Mouse (Mus musculus): ENCODE data around the gene Ltbp1. TPM values are rescaled to one million over a fixed set of nuclear protein-coding genes. Genes with fewer than 3 reads are reported as not detected.

Ltbp1 gene
- polyA plus RNA-seq, 1 experiment: 20.3 TPM

DNA sequence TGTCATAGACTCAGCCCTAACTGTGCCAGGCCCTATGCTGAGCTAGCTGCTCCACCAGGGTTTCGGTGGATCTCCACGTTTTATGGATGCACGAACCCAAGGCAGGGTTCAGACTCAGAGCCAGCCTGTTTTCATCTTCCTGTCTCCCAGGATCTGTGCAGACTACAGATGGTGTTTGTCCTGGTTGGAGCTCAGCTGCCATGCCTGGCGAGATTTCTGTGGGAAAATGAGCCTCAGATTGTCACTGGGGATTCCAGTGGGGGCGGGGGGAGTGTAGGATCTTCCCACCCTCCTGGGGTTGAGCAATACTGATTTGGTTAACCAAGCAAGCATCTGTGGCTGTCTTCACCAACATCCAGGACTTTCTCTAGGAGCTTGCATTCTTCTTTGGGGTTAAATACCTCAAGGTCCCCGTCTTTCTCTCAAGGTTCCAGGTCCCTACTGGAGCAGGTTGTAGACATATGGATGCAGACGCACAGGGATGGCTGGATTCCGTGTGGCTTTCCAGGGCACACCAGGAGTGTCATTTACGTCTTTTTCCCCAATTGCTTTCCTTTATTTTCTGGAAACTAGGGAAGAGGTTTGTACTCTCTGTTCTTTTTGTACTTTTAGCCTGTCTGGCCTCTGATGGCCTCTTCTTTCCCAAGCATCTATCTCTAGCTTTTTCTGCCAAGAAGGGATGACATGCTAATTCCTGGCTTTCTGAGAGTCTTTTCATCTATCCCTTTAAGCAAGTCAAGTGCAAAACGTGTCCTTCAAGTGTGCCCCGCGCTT, 22.2 kb downstream of the Ltbp1 start:
- TF ChIP-seq POLR2A (IDR thresholded peaks at IDR 0.05; ENCODE audit: borderline replicate concordance, control insufficient read depth, low read depth, low read length) (no peak), CTCF (IDR thresholded peaks at IDR 0.05; ENCODE audit: control insufficient read depth, insufficient read depth, low read length) (no peak)
- 83% methylated on average over 12 of the region's 12 CpGs for WGBS
- no peaks in the 10 kb centered on the region for H3K4me1 ChIP-seq (ENCODE audit: control insufficient read depth, insufficient read depth, low read length)
- no peak overlapping the region for H3K4me3 ChIP-seq (replicated peaks; ENCODE audit: control insufficient read depth, low read depth, low read length)
- H3K27ac ChIP-seq (ENCODE audit: control insufficient read depth, insufficient read depth, low read depth, low read length, poor library complexity): no peak overlapping the region

DNA sequence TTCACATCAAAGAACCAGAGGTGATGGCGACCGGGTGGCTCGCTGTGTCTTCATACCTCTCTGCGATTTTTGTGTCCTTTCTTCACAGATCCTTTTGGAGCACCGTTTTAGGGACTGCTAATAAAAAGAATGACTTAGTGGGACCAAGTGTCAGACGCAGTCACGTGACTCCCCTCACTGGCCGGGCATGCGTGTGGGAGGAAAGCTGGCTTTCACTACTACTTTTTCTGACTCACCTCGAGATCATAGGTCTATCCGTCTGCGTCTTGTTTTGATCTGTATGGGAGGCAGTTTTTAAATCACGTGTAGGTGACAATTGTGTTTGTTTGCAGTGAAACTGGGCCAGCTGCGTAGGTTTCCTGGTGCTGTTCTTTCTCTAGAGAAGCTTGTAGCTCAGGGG, 28.0 kb downstream of the Ltbp1 start:
- WGBS: 80% methylated on average over 14 of the region's 14 CpGs

DNA sequence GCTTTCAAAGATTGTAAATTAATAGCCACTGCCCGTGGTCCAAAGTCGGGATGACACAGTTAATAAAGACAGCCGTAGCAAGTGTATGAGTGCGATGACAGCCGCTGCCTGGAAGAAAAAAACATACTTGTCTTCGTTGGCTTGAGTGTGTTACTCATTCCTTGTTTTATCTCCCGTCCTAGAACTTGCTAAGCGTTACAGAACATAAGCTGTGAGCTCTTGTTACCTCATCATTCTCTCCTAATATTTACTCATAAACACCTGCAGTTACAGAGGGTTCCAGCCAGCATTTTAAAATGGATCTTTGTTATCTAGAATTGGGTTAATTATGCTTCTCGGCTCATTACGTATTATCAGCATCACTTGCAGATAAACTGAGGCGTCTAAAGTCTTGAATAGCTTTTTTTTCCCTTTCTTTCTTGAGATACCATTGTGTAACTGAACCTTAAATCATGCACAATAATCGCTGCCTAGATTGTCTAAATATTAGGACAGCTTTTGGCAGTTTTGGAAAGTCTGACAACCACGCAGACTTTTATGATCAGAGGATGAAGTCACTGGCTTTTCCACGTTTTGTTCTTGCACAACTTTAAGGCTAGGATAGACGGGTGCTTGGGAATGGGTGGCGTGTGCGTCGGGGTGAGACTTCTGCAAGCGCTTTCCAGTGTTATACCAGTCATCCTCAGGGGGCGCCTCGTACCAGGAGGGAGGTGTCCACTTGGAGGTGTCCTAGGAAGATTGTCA, 28.7 kb downstream of the Ltbp1 start:
- WGBS: 84% methylated on average over 21 of the region's 21 CpGs
- H3K4me3 ChIP-seq (replicated peaks; ENCODE audit: control insufficient read depth, low read depth, low read length): no peak overlapping the region
- H3K27ac ChIP-seq (ENCODE audit: control insufficient read depth, insufficient read depth, low read depth, low read length, poor library complexity): no peak overlapping the region
- TF ChIP-seq POLR2A (IDR thresholded peaks at IDR 0.05; ENCODE audit: borderline replicate concordance, control insufficient read depth, low read depth, low read length): no peak
- TF ChIP-seq CTCF (IDR thresholded peaks at IDR 0.05; ENCODE audit: control insufficient read depth, insufficient read depth, low read length): no peak
- no peaks in the 10 kb centered on the region for H3K4me1 ChIP-seq (ENCODE audit: control insufficient read depth, insufficient read depth, low read length)

More for the DNA sequence above, 28.0 kb downstream of the Ltbp1 start:
- H3K4me3 ChIP-seq (replicated peaks; ENCODE audit: control insufficient read depth, low read depth, low read length): no peak overlapping the region
- H3K4me1 ChIP-seq (ENCODE audit: control insufficient read depth, insufficient read depth, low read length): no peaks in the 10 kb centered on the region
- TF ChIP-seq CTCF (IDR thresholded peaks at IDR 0.05; ENCODE audit: control insufficient read depth, insufficient read depth, low read length) (no peak), POLR2A (IDR thresholded peaks at IDR 0.05; ENCODE audit: borderline replicate concordance, control insufficient read depth, low read depth, low read length) (no peak)
- H3K27ac ChIP-seq (ENCODE audit: control insufficient read depth, insufficient read depth, low read depth, low read length, poor library complexity): no peak overlapping the region

DNA sequence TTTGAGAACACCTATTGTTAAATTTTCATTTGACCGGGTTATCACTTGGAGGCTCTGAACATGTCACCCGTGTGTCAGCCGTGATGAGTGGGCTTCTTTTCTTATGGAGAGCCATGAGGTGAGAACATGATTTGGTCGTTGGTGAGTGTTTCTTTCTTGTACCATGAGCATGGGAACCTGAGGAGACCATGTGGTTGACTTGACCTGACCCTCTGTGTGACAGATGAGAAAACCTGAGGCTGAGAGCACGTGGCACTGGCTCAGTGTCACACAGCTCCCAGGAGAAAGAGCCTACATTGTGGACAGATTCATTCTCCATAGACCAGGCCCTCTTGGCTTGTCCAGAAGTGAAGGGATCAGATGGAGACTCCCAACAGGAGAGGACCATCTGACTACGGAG, 31.5 kb downstream of the Ltbp1 start:
- Histone ChIP-seq H3K4me1 (ENCODE audit: control insufficient read depth, insufficient read depth, low read length) (no peaks in the 10 kb centered on the region), H3K4me3 (replicated peaks; ENCODE audit: control insufficient read depth, low read depth, low read length) (no peak overlapping the region), H3K27ac (ENCODE audit: control insufficient read depth, insufficient read depth, low read depth, low read length, poor library complexity) (no peak overlapping the region)
- TF ChIP-seq CTCF (IDR thresholded peaks at IDR 0.05; ENCODE audit: control insufficient read depth, insufficient read depth, low read length): no peak
- no peak for TF ChIP-seq POLR2A (IDR thresholded peaks at IDR 0.05; ENCODE audit: borderline replicate concordance, control insufficient read depth, low read depth, low read length)
- WGBS: 61% methylated on average over 6 of the region's 6 CpGs

DNA sequence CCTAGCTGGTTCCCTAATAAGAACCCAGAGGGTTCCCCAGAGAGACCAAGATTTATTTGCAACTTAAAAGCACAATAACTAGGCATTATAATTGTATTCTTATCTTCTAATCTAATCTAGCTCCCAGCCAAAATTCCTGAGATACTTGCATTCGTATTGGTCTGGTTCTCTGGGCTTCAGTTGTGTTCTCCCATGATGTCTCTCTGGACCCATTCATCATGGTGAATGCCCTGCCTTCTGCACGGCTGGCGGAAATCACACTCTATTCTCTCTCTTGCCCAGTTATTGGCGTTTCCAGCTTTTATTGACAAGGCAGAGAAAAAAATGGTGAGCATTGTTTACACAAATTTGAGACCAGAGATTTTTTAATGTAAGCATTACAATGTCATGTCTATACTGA, 33.6 kb downstream of the Ltbp1 start:
- Histone ChIP-seq H3K4me3 (replicated peaks; ENCODE audit: control insufficient read depth, low read depth, low read length) (no peak overlapping the region), H3K4me1 (ENCODE audit: control insufficient read depth, insufficient read depth, low read length) (no peaks in the 10 kb centered on the region), H3K27ac (ENCODE audit: control insufficient read depth, insufficient read depth, low read depth, low read length, poor library complexity) (no peak overlapping the region)
- 83% methylated on average over 4 of the region's 4 CpGs for WGBS
- no peak for TF ChIP-seq POLR2A (IDR thresholded peaks at IDR 0.05; ENCODE audit: borderline replicate concordance, control insufficient read depth, low read depth, low read length)
- TF ChIP-seq CTCF (IDR thresholded peaks at IDR 0.05; ENCODE audit: control insufficient read depth, insufficient read depth, low read length): no peak

DNA sequence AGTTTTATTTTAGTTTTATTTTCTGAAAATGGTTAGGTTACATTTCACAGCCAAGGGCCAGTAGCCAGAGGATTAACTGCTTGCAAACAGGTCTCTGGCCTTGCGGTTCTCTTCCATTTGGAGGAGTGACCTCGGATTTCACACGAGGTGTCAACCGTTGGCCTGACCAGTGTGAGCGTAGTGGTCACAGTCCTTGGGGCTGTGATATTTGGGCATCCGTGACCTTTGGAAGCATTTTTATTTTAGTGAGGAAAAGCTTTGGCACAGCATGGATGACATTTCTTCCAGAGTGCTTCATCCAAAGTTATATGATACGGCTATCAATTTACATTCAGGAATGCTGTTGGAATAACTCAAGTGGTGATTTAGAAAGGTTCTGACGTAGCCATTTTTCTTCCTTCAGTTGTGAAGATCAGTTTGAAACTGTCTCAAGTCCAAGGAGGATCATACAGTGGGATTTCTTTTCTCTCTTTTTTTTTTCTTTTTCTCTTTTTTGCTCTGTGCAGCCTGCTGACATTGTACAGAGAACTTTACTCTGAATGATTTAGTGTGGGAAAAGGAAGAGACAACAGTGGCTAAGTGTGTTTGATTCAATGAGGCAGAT, 44.1 kb downstream of the Ltbp1 start:
- Histone ChIP-seq H3K4me1 (ENCODE audit: control insufficient read depth, insufficient read depth, low read length) (no peaks in the 10 kb centered on the region), H3K27ac (ENCODE audit: control insufficient read depth, insufficient read depth, low read depth, low read length, poor library complexity) (no peak overlapping the region), H3K4me3 (replicated peaks; ENCODE audit: control insufficient read depth, low read depth, low read length) (no peak overlapping the region)
- TF ChIP-seq CTCF (IDR thresholded peaks at IDR 0.05; ENCODE audit: control insufficient read depth, insufficient read depth, low read length) (no peak), POLR2A (IDR thresholded peaks at IDR 0.05; ENCODE audit: borderline replicate concordance, control insufficient read depth, low read depth, low read length) (no peak)
- WGBS: 89% methylated on average over 8 of the region's 8 CpGs

DNA sequence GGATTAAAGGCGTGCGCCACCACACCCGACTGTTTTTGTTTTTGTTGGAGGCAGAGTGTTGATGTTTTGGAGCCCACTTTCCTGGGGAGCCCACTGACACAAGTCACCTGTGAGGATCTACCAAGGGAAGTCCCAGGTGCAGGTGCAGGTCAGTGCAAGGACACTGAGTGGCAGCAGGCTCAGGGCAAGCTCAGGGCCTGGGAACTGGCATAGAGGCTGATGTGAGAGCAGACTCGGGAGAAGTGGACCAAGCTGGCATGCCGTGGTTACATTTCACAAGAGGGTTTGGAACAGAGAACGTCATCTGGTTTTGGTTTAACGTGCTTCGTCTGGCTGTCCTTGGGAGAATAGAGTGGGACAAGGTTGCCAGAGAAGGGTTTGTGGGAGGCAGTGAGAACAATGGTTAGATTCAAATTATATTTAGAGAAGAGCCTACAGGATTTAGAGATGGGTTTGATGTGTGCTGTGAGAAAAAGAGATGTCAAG, 46.1 kb downstream of the Ltbp1 start:
- TF ChIP-seq CTCF (IDR thresholded peaks at IDR 0.05; ENCODE audit: control insufficient read depth, insufficient read depth, low read length): no peak
- no peak for TF ChIP-seq POLR2A (IDR thresholded peaks at IDR 0.05; ENCODE audit: borderline replicate concordance, control insufficient read depth, low read depth, low read length)
- WGBS: 82% methylated on average over 8 of the region's 8 CpGs
- H3K4me3 ChIP-seq (replicated peaks; ENCODE audit: control insufficient read depth, low read depth, low read length): no peak overlapping the region
- H3K4me1 ChIP-seq (ENCODE audit: control insufficient read depth, insufficient read depth, low read length): no peaks in the 10 kb centered on the region
- no peak overlapping the region for H3K27ac ChIP-seq (ENCODE audit: control insufficient read depth, insufficient read depth, low read depth, low read length, poor library complexity)

DNA sequence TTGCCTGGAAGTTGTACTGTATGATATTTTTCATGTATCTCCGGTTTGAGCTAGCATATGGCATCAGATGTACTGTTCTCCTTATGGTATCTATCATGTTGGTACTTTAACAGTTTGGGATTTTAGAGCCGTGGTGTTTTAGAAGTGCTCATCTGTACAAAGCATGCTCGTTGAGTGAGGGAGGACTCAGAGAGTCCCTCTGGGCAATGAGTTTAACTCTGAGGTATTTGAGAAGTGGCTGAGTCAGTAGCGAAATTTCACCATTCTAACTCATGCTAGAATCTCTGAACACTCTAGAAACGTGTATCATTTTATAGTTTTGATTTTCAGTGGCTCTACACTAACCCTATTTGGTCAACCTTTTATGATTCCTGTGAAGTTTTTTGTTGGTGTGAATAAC, 49.9 kb downstream of the Ltbp1 start:
- Histone ChIP-seq H3K4me1 (ENCODE audit: control insufficient read depth, insufficient read depth, low read length) (no peaks in the 10 kb centered on the region), H3K27ac (ENCODE audit: control insufficient read depth, insufficient read depth, low read depth, low read length, poor library complexity) (no peak overlapping the region), H3K4me3 (replicated peaks; ENCODE audit: control insufficient read depth, low read depth, low read length) (no peak overlapping the region)
- TF ChIP-seq POLR2A (IDR thresholded peaks at IDR 0.05; ENCODE audit: borderline replicate concordance, control insufficient read depth, low read depth, low read length) (no peak), CTCF (IDR thresholded peaks at IDR 0.05; ENCODE audit: control insufficient read depth, insufficient read depth, low read length) (no peak)
- 78% methylated on average over 5 of the region's 5 CpGs for WGBS
